Mouse (Mus musculus): Measurements from ENCODE around the gene Dnah2.

- TF ChIP-seq CTCF (IDR thresholded peaks at IDR 0.05; ENCODE audit: control insufficient read depth, insufficient read depth, insufficient read length) (no peak), USF1 (IDR thresholded peaks at IDR 0.05; ENCODE audit: low read depth) (no peak), MYOD1 (IDR thresholded peaks at IDR 0.05; ENCODE audit: control insufficient read depth, insufficient read length, low read depth) (no peak), CEBPB (IDR thresholded peaks at IDR 0.05; ENCODE audit: low read depth) (no peak), MYOG (IDR thresholded peaks at IDR 0.05; ENCODE audit: control insufficient read depth, extremely low read depth, insufficient read length) (no peak)
These were observed 133.6 kb downstream of the Dnah2 start for GRCm38 (mm10) chr11:69415327-69415667.

Data from C2C12 (cell line).